Mouse (Mus musculus) bone marrow, adult 2 months (tissue): ENCODE data around the gene Cramp1l.

Experiments
- CTCF ChIP-seq: fragments of 200-500 bp; IDR thresholded peaks from 2 replicates; pipeline ENCODE4 v1.5.1; 2011; ENCODE audit warnings: low read length, control low read depth; ENCODE audit not compliant: control insufficient read depth, insufficient read depth
- POLR2A ChIP-seq: fragments of 200-500 bp; IDR thresholded peaks from 2 replicates; pipeline ENCODE4 v1.6.1; 2011; ENCODE audit warnings: low read depth, mild to moderate bottlenecking, control low read depth, low read length, borderline replicate concordance; ENCODE audit not compliant: control insufficient read depth

GRCm38 (mm10) chr17:25065189-25065588 lies 49.6 kb upstream of the Cramp1l start:
- TF ChIP-seq CTCF, result no peak
- no peak for TF ChIP-seq POLR2A
